In genomic region chr7:127745652-127746493, GRCm38 (mm10) we compare ENCODE assay signal across 7 mouse cellular contexts. TPM values are rescaled to one million over a fixed set of nuclear protein-coding genes. Genes with fewer than 3 reads are reported as not detected.
A peak's percentile ranks its signal among the peaks of the same experiment; 100 is the strongest.
DNase-seq lines count a peak whose midpoint lies in the region; ATAC-seq and TF ChIP-seq lines count a peak whose summit lies in the region.

No protein-coding gene starts in this region.

- peaks cover 29% of the 10 kb centered on the region for H3K4me1 ChIP-seq in embryonic facial prominence, embryonic 10.5 days
- 0 out of 2 replicates have a peak, but pooled peaks cover 2% of the 10 kb centered on the region for H3K4me1 ChIP-seq in intestine, postnatal 0 days (replicated peaks; ENCODE audit: control insufficient read depth, insufficient read depth, low read length)
- peaks cover 21% of the 10 kb centered on the region for H3K4me1 ChIP-seq in midbrain, embryonic 12.5 days

- whole genome bisulfite sequencing in embryonic facial prominence, embryonic 10.5 days: under 1% methylated on average over 39 of the region's 39 CpGs
- WGBS in intestine, postnatal 0 days: under 1% methylated on average over 39 of the region's 39 CpGs
- WGBS in midbrain, embryonic 12.5 days: under 1% methylated on average over 38 of the region's 39 CpGs

- H3K9me3 ChIP-seq in embryonic facial prominence, embryonic 10.5 days: no peaks in the 10 kb centered on the region
- H3K9me3 ChIP-seq in intestine, postnatal 0 days (ENCODE audit: control insufficient read depth): no peaks in the 10 kb centered on the region
- no peaks in the 10 kb centered on the region for H3K9me3 ChIP-seq in midbrain, embryonic 12.5 days

- peak overlapping the region; percentile 99 for H3K4me2 ChIP-seq in intestine, postnatal 0 days (replicated peaks; ENCODE audit: low read depth)
- peak overlapping the region; percentile 85 for H3K4me2 ChIP-seq in midbrain, embryonic 12.5 days (replicated peaks)

- peak overlapping the region; percentile 56 for H3K9ac ChIP-seq in intestine, postnatal 0 days (ENCODE audit: low read depth, low read length)
- peak overlapping the region; percentile 97 for H3K9ac ChIP-seq in midbrain, embryonic 12.5 days (replicated peaks)

- peak; percentile 93 for ATAC-seq in intestine, postnatal 0 days
- ATAC-seq in midbrain, embryonic 12.5 days (ENCODE audit: low FRiP score, low read depth): peak; percentile 78

- H3K36me3 ChIP-seq in embryonic facial prominence, embryonic 10.5 days (replicated peaks): peaks cover 34% of the 10 kb centered on the region
- peaks cover 29% of the 10 kb centered on the region for H3K36me3 ChIP-seq in intestine, postnatal 0 days (ENCODE audit: control insufficient read depth, insufficient read depth)
- H3K36me3 ChIP-seq in midbrain, embryonic 12.5 days: peaks cover 31% of the 10 kb centered on the region

- no peaks in the 10 kb centered on the region for H3K27me3 ChIP-seq in embryonic facial prominence, embryonic 10.5 days (replicated peaks; ENCODE audit: low read depth, poor library complexity, severe bottlenecking)
- no peaks in the 10 kb centered on the region for H3K27me3 ChIP-seq in intestine, postnatal 0 days (replicated peaks; ENCODE audit: control insufficient read depth, insufficient read depth, low read length)
- no peaks in the 10 kb centered on the region for H3K27me3 ChIP-seq in midbrain, embryonic 12.5 days

- peak; percentile 94 for DNase-seq in adrenal gland, postnatal 10 days
- DNase-seq in embryonic facial prominence, embryonic 10.5 days (ENCODE audit: low spot score): peak; percentile 95
- DNase-seq in gonadal fat pad, adult 2 months (ENCODE audit: low read depth): peak; percentile 99
- DNase-seq in left cerebral cortex, postnatal 4 days: peak; percentile 97
- peak; percentile 66 for DNase-seq in spleen, adult 12 weeks (ENCODE audit: low spot score)

- peak overlapping the region; percentile 96 for H3K4me3 ChIP-seq in embryonic facial prominence, embryonic 10.5 days
- peak overlapping the region; percentile 67 for H3K4me3 ChIP-seq in intestine, postnatal 0 days (ENCODE audit: low read depth, low read length)
- H3K4me3 ChIP-seq in midbrain, embryonic 12.5 days: peak overlapping the region; percentile 93

- H3K27ac ChIP-seq in embryonic facial prominence, embryonic 10.5 days (replicated peaks): peak overlapping the region; percentile 98
- peak overlapping the region; percentile 62 for H3K27ac ChIP-seq in intestine, postnatal 0 days (ENCODE audit: low read depth, low read length)
- peak overlapping the region; percentile 92 for H3K27ac ChIP-seq in midbrain, embryonic 12.5 days (replicated peaks)

- no peak for TF ChIP-seq CTCF in intestine, postnatal 0 days (IDR thresholded peaks at IDR 0.05; ENCODE audit: low read depth)

- intact Hi-C loops in left cerebral cortex, postnatal 4 days (cut with DNase I): loop anchor here (10.0 kb wide), 1 partner anchor 71 kb away; no protein-coding TSS in a partner anchor

RNA-seq across cellular contexts. Expression of gene Fbxl19, which starts 1.5 kb away (rescaled TPM):
- 10 to 100 TPM; 12.3 to 18.5 TPM for total RNA-seq in adrenal gland, postnatal 10 days (2021)
- polyA plus RNA-seq in embryonic facial prominence, embryonic 10.5 days (2016; fragmentation: Nextera tagmentation; extraction: Ambion mirVana): 8.9 and 9.0 TPM in 2 replicates
- 25.7 and 26.8 TPM in 2 replicates for polyA plus RNA-seq in gonadal fat pad, adult 2 months (2012; rRNA removed)
- 2.1 and 2.2 TPM in 2 replicates for polyA plus RNA-seq in intestine, postnatal 0 days (2015; fragmentation: Nextera tagmentation; extraction: Ambion mirVana)
- 100 to 1,000 TPM; 143 to 148 TPM for total RNA-seq in left cerebral cortex, postnatal 4 days (2021)
- polyA plus RNA-seq in midbrain, embryonic 12.5 days (2016; fragmentation: Nextera tagmentation; extraction: Ambion mirVana): 10.7 and 11.1 TPM in 2 replicates

RNA-seq across cellular contexts. Expression of gene Ctf2, which starts 13.9 kb away (rescaled TPM):
- total RNA-seq in adrenal gland, postnatal 10 days (2021): not detected
- 0.19 TPM in 2 replicates for polyA plus RNA-seq in embryonic facial prominence, embryonic 10.5 days (2016; fragmentation: Nextera tagmentation; extraction: Ambion mirVana)
- not detected in 2 replicates for polyA plus RNA-seq in gonadal fat pad, adult 2 months (2012; rRNA removed)
- polyA plus RNA-seq in intestine, postnatal 0 days (2015; fragmentation: Nextera tagmentation; extraction: Ambion mirVana): not detected in 2 replicates
- not detected for total RNA-seq in left cerebral cortex, postnatal 4 days (2021)
- polyA plus RNA-seq in midbrain, embryonic 12.5 days (2016; fragmentation: Nextera tagmentation; extraction: Ambion mirVana): 0.13 and 0.21 TPM in 2 replicates

RNA-seq across cellular contexts. Expression of gene Orai3, which starts 23.7 kb away (rescaled TPM):
- total RNA-seq in adrenal gland, postnatal 10 days (2021): 10 to 100 TPM; 31.5 to 32.0 TPM
- polyA plus RNA-seq in embryonic facial prominence, embryonic 10.5 days (2016; fragmentation: Nextera tagmentation; extraction: Ambion mirVana): 12.9 and 13.6 TPM in 2 replicates
- polyA plus RNA-seq in gonadal fat pad, adult 2 months (2012; rRNA removed): 27.1 and 37.9 TPM in 2 replicates
- polyA plus RNA-seq in intestine, postnatal 0 days (2015; fragmentation: Nextera tagmentation; extraction: Ambion mirVana): 18.7 and 21.8 TPM in 2 replicates
- 10 to 100 TPM; 14.2 to 15.1 TPM for total RNA-seq in left cerebral cortex, postnatal 4 days (2021)
- polyA plus RNA-seq in midbrain, embryonic 12.5 days (2016; fragmentation: Nextera tagmentation; extraction: Ambion mirVana): 6.2 and 8.1 TPM in 2 replicates

RNA-seq across cellular contexts. Expression of gene Setd1a, which starts 30.6 kb away (rescaled TPM):
- total RNA-seq in adrenal gland, postnatal 10 days (2021): 10 to 100 TPM; 35.9 to 46.6 TPM
- 14.7 and 15.2 TPM in 2 replicates for polyA plus RNA-seq in embryonic facial prominence, embryonic 10.5 days (2016; fragmentation: Nextera tagmentation; extraction: Ambion mirVana)
- 7.6 and 11.8 TPM in 2 replicates for polyA plus RNA-seq in gonadal fat pad, adult 2 months (2012; rRNA removed)
- 9.7 and 9.9 TPM in 2 replicates for polyA plus RNA-seq in intestine, postnatal 0 days (2015; fragmentation: Nextera tagmentation; extraction: Ambion mirVana)
- 10 to 100 TPM; 46.2 to 47.4 TPM for total RNA-seq in left cerebral cortex, postnatal 4 days (2021)
- polyA plus RNA-seq in midbrain, embryonic 12.5 days (2016; fragmentation: Nextera tagmentation; extraction: Ambion mirVana): 22.9 and 23.7 TPM in 2 replicates

RNA-seq across cellular contexts. Expression of gene Ctf1, which starts 33.3 kb away (rescaled TPM):
- 1 to 10 TPM; 6.3 to 6.8 TPM for total RNA-seq in adrenal gland, postnatal 10 days (2021)
- 9.4 and 10.7 TPM in 2 replicates for polyA plus RNA-seq in embryonic facial prominence, embryonic 10.5 days (2016; fragmentation: Nextera tagmentation; extraction: Ambion mirVana)
- polyA plus RNA-seq in gonadal fat pad, adult 2 months (2012; rRNA removed): 21.0 and 35.9 TPM in 2 replicates
- 4.1 TPM in 2 replicates for polyA plus RNA-seq in intestine, postnatal 0 days (2015; fragmentation: Nextera tagmentation; extraction: Ambion mirVana)
- 1 to 10 TPM; 5.3 to 6.5 TPM for total RNA-seq in left cerebral cortex, postnatal 4 days (2021)
- polyA plus RNA-seq in midbrain, embryonic 12.5 days (2016; fragmentation: Nextera tagmentation; extraction: Ambion mirVana): 5.5 and 5.8 TPM in 2 replicates

Comparison
In these comparisons a context has a peak if more than half of its experiments do, and no peak if none do; other contexts are left out.
1. Peak in every context shown above with its lines: DNase-seq, ATAC-seq, H3K4me3 ChIP-seq and H3K27ac ChIP-seq.